Mouse (Mus musculus) megakaryocyte, embryonic 14.5 days (primary cell): ENCODE measurements around the gene Mstn.

Experiments used
- FLI1 ChIP-seq: IDR thresholded peaks from 2 replicates; pipeline ENCODE4 v1.6.1; 2012; ENCODE audit warnings: low read length, inconsistent platforms, mixed read lengths
- GATA1 ChIP-seq: IDR thresholded peaks from 3 replicates; pipeline ENCODE4 v1.6.1; 2012; ENCODE audit warnings: mixed read lengths, low read length, inconsistent platforms, borderline replicate concordance

GRCm38 (mm10) chr1:53037443-53037871, 24.0 kb upstream of the Mstn start:
- TF ChIP-seq GATA1 (no peak), FLI1 (no peak)
